Mouse (Mus musculus) ZHBTc4 (cell line): ENCODE measurements around the gene Tmem174.
A peak's percentile ranks its signal among the peaks of the same experiment; 100 is the strongest.

Experiments used
- DNase-seq: peaks from one replicate; pipeline ENCODE4 v3.0.0-alpha.2; 2011; ENCODE audit warnings: low read depth, low spot score

Tmem174 gene

GRCm38 (mm10) chr13:98633641-98634484, 3.3 kb downstream of the Tmem174 start:
- DNase-seq, result peak; percentile 44

- DNase-seq, result no peak
Observed at GRCm38 (mm10) chr13:98632306-98632942, 4.8 kb downstream of the Tmem174 start.

- no peak for DNase-seq
Observed at GRCm38 (mm10) chr13:98631105-98631838, 5.9 kb downstream of the Tmem174 start.

- no peak for DNase-seq
Observed at GRCm38 (mm10) chr13:98626736-98627135, 10.5 kb downstream of the Tmem174 start.

GRCm38 (mm10) chr13:98624506-98624905, 12.7 kb downstream of the Tmem174 start:
- no peak for DNase-seq

- peak; percentile 70 for DNase-seq
Observed at GRCm38 (mm10) chr13:98622881-98623549, 14.2 kb downstream of the Tmem174 start.

- no peak for DNase-seq
Observed at GRCm38 (mm10) chr13:98617429-98618067, 19.7 kb downstream of the Tmem174 start.

GRCm38 (mm10) chr13:98607885-98608477, 29.2 kb downstream of the Tmem174 start:
- DNase-seq, result no peak

GRCm38 (mm10) chr13:98603799-98604198, 33.4 kb downstream of the Tmem174 start:
- no peak for DNase-seq

GRCm38 (mm10) chr13:98596746-98597145, 40.5 kb downstream of the Tmem174 start:
- DNase-seq, result peak; percentile 57

GRCm38 (mm10) chr13:98594726-98595141, 42.5 kb downstream of the Tmem174 start:
- no peak for DNase-seq

- DNase-seq, result no peak
Observed at GRCm38 (mm10) chr13:98593938-98594539, 43.2 kb downstream of the Tmem174 start.

GRCm38 (mm10) chr13:98591406-98591805, 45.8 kb downstream of the Tmem174 start:
- DNase-seq, result no peak

GRCm38 (mm10) chr13:98590693-98591389, 46.4 kb downstream of the Tmem174 start:
- no peak for DNase-seq

GRCm38 (mm10) chr13:98589572-98589971, 47.6 kb downstream of the Tmem174 start:
- DNase-seq, result no peak

GRCm38 (mm10) chr13:98588951-98589501, 48.2 kb downstream of the Tmem174 start:
- DNase-seq, result peak; percentile 93

- DNase-seq, result peak; percentile 18
Observed at GRCm38 (mm10) chr13:98588480-98588879, 48.7 kb downstream of the Tmem174 start.

- peak; percentile 38 for DNase-seq
Observed at GRCm38 (mm10) chr13:98587639-98588038, 49.6 kb downstream of the Tmem174 start.

- DNase-seq, result peak; percentile 32
Observed at GRCm38 (mm10) chr13:98586817-98587575, 50.2 kb downstream of the Tmem174 start.
